Mouse (Mus musculus) E14TG2a.4 (cell line): ENCODE data around the gene Zfp62.

ENCODE experiments used
- H3K27me3 ChIP-seq: 2 replicates; pipeline ENCODE4 v1.6.1; 2014; ENCODE audit warnings: low read length, control low read depth; ENCODE audit not compliant: insufficient read depth
- H3K36me3 ChIP-seq: 2 replicates; pipeline ENCODE4 v1.6.1; 2014; ENCODE audit warnings: low read length, control low read depth; ENCODE audit not compliant: insufficient read depth
- H3K4me1 ChIP-seq: replicated peaks from 2 replicates; pipeline ENCODE4 v1.6.1; 2014; ENCODE audit warnings: low read depth, low read length, control low read depth
- H3K4me3 ChIP-seq: replicated peaks from 2 replicates; pipeline ENCODE4 v1.5.1; 2014; ENCODE audit warnings: mild to moderate bottlenecking, low read length
- H3K9me3 ChIP-seq: 2 replicates; pipeline ENCODE4 v1.6.1; 2014; ENCODE audit warnings: low read length, control low read depth
- CTCF ChIP-seq: conservative IDR thresholded peaks from 2 replicates; pipeline ENCODE4 v1.5.1; 2014; ENCODE audit warnings: low read length
- NANOG ChIP-seq: IDR thresholded peaks from 2 replicates; pipeline ENCODE4 v1.6.1; 2014; ENCODE audit warnings: borderline replicate concordance, low read length, mixed read lengths
- POU5F1 ChIP-seq: IDR thresholded peaks from 2 replicates; pipeline ENCODE4 v1.6.1; 2014; ENCODE audit warnings: low read length, borderline replicate concordance

Gene Zfp62

DNA sequence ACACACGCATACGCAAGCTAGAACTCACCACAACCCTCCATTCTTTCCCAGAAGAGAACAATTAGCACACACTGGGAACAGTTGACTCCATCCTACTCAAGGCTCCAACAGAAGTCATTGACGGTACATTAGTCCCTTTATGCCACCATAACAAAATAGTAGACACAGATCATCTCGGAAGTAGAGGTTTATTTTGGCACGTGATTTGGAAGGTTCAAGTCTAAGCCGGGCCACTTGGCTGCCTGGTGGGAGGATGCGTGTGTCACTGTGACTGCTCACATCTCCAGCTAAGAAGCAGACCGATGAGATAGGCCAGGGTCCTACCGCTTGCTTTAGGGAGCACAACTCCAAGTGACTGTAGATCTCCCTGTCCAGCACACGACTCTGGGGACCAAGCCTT is 64.2 kb downstream of the Zfp62 start:
- H3K9me3 ChIP-seq = no peaks in the 10 kb centered on the region
- H3K4me1 ChIP-seq = peaks cover 23% of the 10 kb centered on the region
- H3K4me3 ChIP-seq = no peak overlapping the region
- TF ChIP-seq POU5F1 (no peak), NANOG (no peak), CTCF (no peak)
- 0 out of 2 replicates have a peak, but pooled peaks cover 3% of the 10 kb centered on the region for H3K36me3 ChIP-seq
- H3K27me3 ChIP-seq = no peaks in the 10 kb centered on the region

DNA sequence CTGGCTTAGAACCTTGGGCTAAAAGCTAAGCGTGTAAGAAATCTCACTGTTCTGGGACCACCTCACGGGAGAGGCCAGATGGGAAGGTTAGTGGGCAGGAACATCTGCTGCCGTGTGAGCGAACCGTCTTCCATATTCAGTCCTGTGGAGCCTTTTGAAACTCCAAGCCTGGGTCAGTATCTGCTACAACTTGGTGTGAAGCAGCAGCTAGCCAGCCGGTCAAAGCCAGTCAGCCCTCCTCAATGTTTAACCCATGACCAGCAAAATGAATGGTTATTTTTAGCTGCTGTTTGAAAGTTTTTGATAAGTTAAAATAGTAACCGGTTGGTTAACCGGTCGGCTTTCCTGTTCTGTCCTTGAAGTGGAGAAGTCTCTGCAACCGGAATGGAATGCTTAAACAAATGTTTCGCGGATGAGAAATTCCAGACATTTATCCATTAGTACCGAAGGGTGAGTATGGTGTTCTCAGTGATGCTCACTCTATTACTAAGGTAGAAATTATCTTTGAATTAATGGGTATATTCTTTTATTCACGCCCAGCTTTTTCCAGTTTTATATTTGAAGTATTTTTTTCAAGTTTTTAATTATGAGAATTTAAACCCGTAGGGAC is 65.0 kb downstream of the Zfp62 start:
- Histone ChIP-seq H3K4me3 (no peak overlapping the region), H3K4me1 (peaks cover 15% of the 10 kb centered on the region), H3K36me3 (no peaks in the 10 kb centered on the region), H3K9me3 (no peaks in the 10 kb centered on the region), H3K27me3 (no peaks in the 10 kb centered on the region)
- TF ChIP-seq NANOG = no peak
- no peak for TF ChIP-seq POU5F1
